Mouse (Mus musculus) limb, embryonic 14.5 days (tissue): Measurements from ENCODE around the gene Tox2. TPM values are rescaled to one million over a fixed set of nuclear protein-coding genes. Genes with fewer than 3 reads are reported as not detected.

Experiments used
- ATAC-seq: fragments of 200-750 bp; cut with Nextera tagmentation; 2 replicates; pipeline ENCODE4 v1.8.0; 2017; ENCODE audit warnings: low read depth, moderate number of reproducible peaks, moderate TSS enrichment; ENCODE audit not compliant: low FRiP score
- DNase-seq: peaks from one replicate; pipeline ENCODE4 v3.0.0-alpha.2; 2015; ENCODE audit warnings: low spot score
- H3K27ac ChIP-seq: fragments of 300-500 bp; sonication (generic); replicated peaks from 2 replicates; pipeline ENCODE4 v1.5.1; 2014; ENCODE audit warnings: low read depth, mild to moderate bottlenecking, low read length, moderate library complexity, mixed read lengths
- H3K27me3 ChIP-seq: fragments of 300-500 bp; sonication (generic); 2 replicates; pipeline ENCODE4 v1.6.1; 2014; ENCODE audit warnings: low read length, mixed read lengths; ENCODE audit not compliant: control insufficient read depth, insufficient read depth
- H3K36me3 ChIP-seq: fragments of 300-500 bp; sonication (generic); 2 replicates; pipeline ENCODE4 v1.6.1; 2014; ENCODE audit warnings: mild to moderate bottlenecking, low read length, moderate library complexity, mixed read lengths; ENCODE audit not compliant: control insufficient read depth, insufficient read depth
- H3K4me1 ChIP-seq: fragments of 300-500 bp; sonication (generic); 2 replicates; pipeline ENCODE4 v1.6.1; 2014; ENCODE audit warnings: antibody characterized with exemption, low read length, mixed read lengths; ENCODE audit not compliant: control insufficient read depth, insufficient read depth
- H3K4me2 ChIP-seq: fragments of 300-500 bp; sonication (generic); replicated peaks from 2 replicates; pipeline ENCODE4 v1.6.1; 2014; ENCODE audit warnings: low read depth, mild to moderate bottlenecking, low read length, moderate library complexity; ENCODE audit not compliant: severe bottlenecking
- H3K4me3 ChIP-seq: fragments of 300-500 bp; sonication (generic); replicated peaks from 2 replicates; pipeline ENCODE4 v1.5.1; 2014; ENCODE audit warnings: low read length
- H3K9ac ChIP-seq: fragments of 300-500 bp; sonication (generic); 2 replicates; pipeline ENCODE4 v1.6.1; 2014; ENCODE audit warnings: mild to moderate bottlenecking, low read depth, low read length, moderate library complexity; ENCODE audit not compliant: severe bottlenecking
- H3K9me3 ChIP-seq: fragments of 300-500 bp; sonication (generic); 2 replicates; pipeline ENCODE4 v1.6.1; 2016; ENCODE audit warnings: low read length; ENCODE audit not compliant: control insufficient read depth
- POLR2A ChIP-seq: fragments of 200-500 bp; IDR thresholded peaks from 2 replicates; pipeline ENCODE4 v1.8.0; 2012; ENCODE audit warnings: inconsistent platforms, mild to moderate bottlenecking, moderate library complexity, borderline replicate concordance; ENCODE audit not compliant: insufficient read depth, insufficient read length; ENCODE audit errors: extremely low read depth
- WGBS: fragments of 180-500 bp; shearing (Covaris S2); extraction: QIAGEN DNeasy Blood & Tissue Kit; methylation state at CpG from one replicate; pipeline ENCODE4 v1.1.7; 2014; 5-methylcytosine and 5-hydroxymethylcytosine counted together
- polyA plus RNA-seq, 2 experiments: library from polyadenylated mRNA; depleted of rRNA in 1 of 2; stranded (reverse) in 1 of 2; unstranded in 1 of 2; fragments of >200 nt; fragmentation: Nextera tagmentation in 1 of 2; extraction: Ambion mirVana in 1 of 2; gene quantifications; 2 replicates each; pipeline versions ENCODE4 v1.2.1 to v1.2.3; 2012 to 2014

Gene Tox2
- polyA plus RNA-seq, 2 experiments = 4.8 to 10.3 TPM

GRCm38 (mm10) chr2:163317281-163317680, 114.4 kb downstream of the Tox2 start:
- Histone ChIP-seq H3K36me3 (no peaks in the 10 kb centered on the region), H3K9ac (no peak overlapping the region), H3K27me3 (no peaks in the 10 kb centered on the region), H3K4me1 (no peaks in the 10 kb centered on the region), H3K4me3 (no peak overlapping the region), H3K27ac (no peak overlapping the region), H3K4me2 (no peak overlapping the region), H3K9me3 (no peaks in the 10 kb centered on the region)
- 86% methylated on average over 4 of the region's 4 CpGs for WGBS
- no peak for ATAC-seq
- TF ChIP-seq POLR2A = no peak
- no peak for DNase-seq

- no peak for TF ChIP-seq POLR2A
- no peak overlapping the region for H3K4me3 ChIP-seq
- DNase-seq (no peak), ATAC-seq (no peak)
- no peaks in the 10 kb centered on the region for H3K36me3 ChIP-seq
- 91% methylated on average over 3 of the region's 3 CpGs for WGBS
- H3K4me1 ChIP-seq = no peaks in the 10 kb centered on the region
- no peaks in the 10 kb centered on the region for H3K27me3 ChIP-seq
- no peaks in the 10 kb centered on the region for H3K9me3 ChIP-seq
- H3K4me2 ChIP-seq = no peak overlapping the region
- no peak overlapping the region for H3K27ac ChIP-seq
- H3K9ac ChIP-seq = no peak overlapping the region
These were observed 115.9 kb downstream of the Tox2 start for GRCm38 (mm10) chr2:163318777-163319176.

- H3K4me1 ChIP-seq = no peaks in the 10 kb centered on the region
- no peak overlapping the region for H3K4me3 ChIP-seq
- H3K4me2 ChIP-seq = no peak overlapping the region
- no peaks in the 10 kb centered on the region for H3K9me3 ChIP-seq
- no peak overlapping the region for H3K9ac ChIP-seq
- no peak for ATAC-seq
- DNase-seq = no peak
- 26% methylated on average over 1 of the region's 1 CpGs for WGBS
- no peak for TF ChIP-seq POLR2A
- H3K27ac ChIP-seq = no peak overlapping the region
- no peaks in the 10 kb centered on the region for H3K36me3 ChIP-seq
- no peaks in the 10 kb centered on the region; the same call in 1 of the 2 replicates for H3K27me3 ChIP-seq
These were observed 120.2 kb downstream of the Tox2 start for GRCm38 (mm10) chr2:163323163-163323562.

- WGBS = 25% methylated on average over 7 of the region's 7 CpGs
- Histone ChIP-seq H3K9ac (no peak overlapping the region), H3K27ac (no peak overlapping the region), H3K9me3 (no peaks in the 10 kb centered on the region), H3K4me2 (no peak overlapping the region), H3K4me1 (no peaks in the 10 kb centered on the region), H3K36me3 (no peaks in the 10 kb centered on the region), H3K4me3 (no peak overlapping the region), H3K27me3 (no peaks in the 10 kb centered on the region; the same call in 1 of the 2 replicates)
- DNase-seq = peak; percentile 42
- TF ChIP-seq POLR2A = no peak
- ATAC-seq = no peak
These were observed 127.8 kb downstream of the Tox2 start for GRCm38 (mm10) chr2:163330742-163331141.

GRCm38 (mm10) chr2:163331423-163331822, 128.5 kb downstream of the Tox2 start:
- no peak overlapping the region for H3K27ac ChIP-seq
- H3K4me1 ChIP-seq = no peaks in the 10 kb centered on the region
- H3K36me3 ChIP-seq = no peaks in the 10 kb centered on the region
- no peak overlapping the region for H3K4me3 ChIP-seq
- WGBS = 83% methylated on average over 6 of the region's 6 CpGs
- DNase-seq (no peak), ATAC-seq (no peak)
- TF ChIP-seq POLR2A = no peak
- no peaks in the 10 kb centered on the region; the same call in 1 of the 2 replicates for H3K27me3 ChIP-seq
- no peak overlapping the region for H3K9ac ChIP-seq
- H3K9me3 ChIP-seq = no peaks in the 10 kb centered on the region
- H3K4me2 ChIP-seq = no peak overlapping the region
